Mouse (Mus musculus) right cerebral cortex, adult 18-20 months (tissue): ENCODE results near the gene Tgm4.

Experiments
- DNase-seq: peaks from one replicate; pipeline ENCODE4 v3.0.0; 2022; ENCODE audit warnings: mixed read lengths

The Tgm4 gene

GRCm38 (mm10) chr9:123034426-123034825 lies at the start of gene Tgm4:
TSS of gene Tgm4 (plus strand) at chr9:123034726.
- no peak for DNase-seq

GRCm38 (mm10) chr9:122998406-122999192 lies 35.9 kb upstream of the Tgm4 start:
- no peak for DNase-seq

GRCm38 (mm10) chr9:122999193-122999586 lies 35.3 kb upstream of the Tgm4 start:
- no peak for DNase-seq

GRCm38 (mm10) chr9:123004718-123005117 lies 29.8 kb upstream of the Tgm4 start:
- no peak for DNase-seq

- DNase-seq: no peak
Observed at GRCm38 (mm10) chr9:123006071-123006470, 28.5 kb upstream of the Tgm4 start.

GRCm38 (mm10) chr9:123020995-123021631 lies 13.4 kb upstream of the Tgm4 start, which contains the start of gene Tmem42:
TSS of gene Tmem42 (plus strand) at chr9:123021326.
- DNase-seq: peak; percentile 89

GRCm38 (mm10) chr9:123021636-123022379 lies 12.7 kb upstream of the Tgm4 start:
- DNase-seq: no peak

GRCm38 (mm10) chr9:123024201-123024600 lies 10.3 kb upstream of the Tgm4 start:
- DNase-seq: no peak

GRCm38 (mm10) chr9:123031496-123032246 lies 2.9 kb upstream of the Tgm4 start:
- no peak for DNase-seq

GRCm38 (mm10) chr9:123047665-123048064 lies 13.1 kb downstream of the Tgm4 start:
- DNase-seq: no peak

- no peak for DNase-seq
Observed at GRCm38 (mm10) chr9:123058724-123059292, 24.3 kb downstream of the Tgm4 start.

- DNase-seq: no peak
Observed at GRCm38 (mm10) chr9:123060172-123060571, 25.6 kb downstream of the Tgm4 start.

- DNase-seq: no peak
Observed at GRCm38 (mm10) chr9:123079149-123079548, 44.6 kb downstream of the Tgm4 start.

GRCm38 (mm10) chr9:123080355-123080754 lies 45.8 kb downstream of the Tgm4 start:
- DNase-seq: peak; percentile 33

- no peak for DNase-seq
Observed at GRCm38 (mm10) chr9:123080796-123081195, 46.3 kb downstream of the Tgm4 start.

GRCm38 (mm10) chr9:123085373-123085772 lies 50.8 kb downstream of the Tgm4 start:
- DNase-seq: no peak

- DNase-seq: no peak
Observed at GRCm38 (mm10) chr9:123087558-123087957, 53.0 kb downstream of the Tgm4 start.

- no peak for DNase-seq
Observed at GRCm38 (mm10) chr9:123090844-123091243, 56.3 kb downstream of the Tgm4 start.

GRCm38 (mm10) chr9:123099631-123100455 lies 65.3 kb downstream of the Tgm4 start:
- no peak for DNase-seq

- no peak for DNase-seq
Observed at GRCm38 (mm10) chr9:123103425-123103824, 68.9 kb downstream of the Tgm4 start.

GRCm38 (mm10) chr9:123104362-123104761 lies 69.8 kb downstream of the Tgm4 start:
- DNase-seq: no peak
